Mouse (Mus musculus) embryonic facial prominence, embryonic 10.5 days (tissue): Measurements from ENCODE around the gene Elf5. TPM values are rescaled to one million over a fixed set of nuclear protein-coding genes. Genes with fewer than 3 reads are reported as not detected.

Experiments
- DNase-seq: peaks from one replicate; pipeline ENCODE4 v3.0.0-alpha.2; 2017; ENCODE audit warnings: low spot score
- H3K27ac ChIP-seq: fragments of 300-500 bp; sonication (generic); replicated peaks from 2 replicates; pipeline ENCODE4 v1.5.1; 2016; ENCODE audit warnings: mild to moderate bottlenecking
- H3K27me3 ChIP-seq: fragments of 300-500 bp; sonication (generic); replicated peaks from 2 replicates; pipeline ENCODE4 v1.6.1; 2016; ENCODE audit warnings: low read depth, mild to moderate bottlenecking; ENCODE audit not compliant: poor library complexity, severe bottlenecking
- H3K36me3 ChIP-seq: fragments of 300-500 bp; sonication (generic); replicated peaks from 2 replicates; pipeline ENCODE4 v1.6.1; 2016; ENCODE audit warnings: mild to moderate bottlenecking, moderate library complexity
- H3K4me1 ChIP-seq: fragments of 300-500 bp; sonication (generic); 2 replicates; pipeline ENCODE4 v1.6.1; 2016
- H3K4me3 ChIP-seq: fragments of 300-500 bp; sonication (generic); 2 replicates; pipeline ENCODE4 v1.5.1; 2016; ENCODE audit warnings: mild to moderate bottlenecking, moderate library complexity
- H3K9me3 ChIP-seq: fragments of 300-500 bp; sonication (generic); 2 replicates; pipeline ENCODE4 v1.6.1; 2016; ENCODE audit warnings: mild to moderate bottlenecking
- WGBS: fragments of 180-500 bp; shearing (Covaris S2); methylation state at CpG from one replicate; pipeline ENCODE4 v1.1.7; 2016; 5-methylcytosine and 5-hydroxymethylcytosine counted together
- polyA plus RNA-seq: library from polyadenylated mRNA; unstranded; fragments of >200 nt; fragmentation: Nextera tagmentation; extraction: Ambion mirVana; gene quantifications from 2 replicates; pipeline ENCODE4 v1.2.1, GENCODE M21; 2016

Gene Elf5
- polyA plus RNA-seq, 1 experiment from 2014 or later: 0.24 TPM

DNA sequence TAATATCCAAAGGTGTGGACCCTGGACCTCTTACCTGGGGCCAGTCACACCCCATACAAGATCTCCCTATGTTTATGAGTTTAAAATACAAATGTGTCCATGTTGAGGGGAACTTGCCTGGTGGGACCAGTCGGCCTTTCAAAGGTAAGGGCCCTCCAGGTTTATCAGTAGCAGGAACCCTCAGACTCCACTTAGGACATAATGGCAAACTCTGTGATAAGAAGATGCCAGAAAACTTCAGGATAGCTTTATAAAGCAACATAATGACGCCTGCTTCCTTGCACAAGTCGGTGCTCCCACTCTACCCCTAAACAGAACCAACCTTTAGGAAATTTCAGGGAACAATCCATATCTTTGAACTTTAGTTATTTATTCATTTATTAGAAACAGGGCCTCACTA is 4.3 kb downstream of the Elf5 start:
- 90% methylated on average over 3 of the region's 3 CpGs for WGBS
- Histone ChIP-seq H3K27ac (no peak overlapping the region), H3K9me3 (no peaks in the 10 kb centered on the region), H3K27me3 (0 out of 2 replicates have a peak, but pooled peaks cover 4% of the 10 kb centered on the region), H3K36me3 (no peaks in the 10 kb centered on the region), H3K4me3 (no peak overlapping the region), H3K4me1 (peaks cover 24% of the 10 kb centered on the region)
- no peak for DNase-seq

DNA sequence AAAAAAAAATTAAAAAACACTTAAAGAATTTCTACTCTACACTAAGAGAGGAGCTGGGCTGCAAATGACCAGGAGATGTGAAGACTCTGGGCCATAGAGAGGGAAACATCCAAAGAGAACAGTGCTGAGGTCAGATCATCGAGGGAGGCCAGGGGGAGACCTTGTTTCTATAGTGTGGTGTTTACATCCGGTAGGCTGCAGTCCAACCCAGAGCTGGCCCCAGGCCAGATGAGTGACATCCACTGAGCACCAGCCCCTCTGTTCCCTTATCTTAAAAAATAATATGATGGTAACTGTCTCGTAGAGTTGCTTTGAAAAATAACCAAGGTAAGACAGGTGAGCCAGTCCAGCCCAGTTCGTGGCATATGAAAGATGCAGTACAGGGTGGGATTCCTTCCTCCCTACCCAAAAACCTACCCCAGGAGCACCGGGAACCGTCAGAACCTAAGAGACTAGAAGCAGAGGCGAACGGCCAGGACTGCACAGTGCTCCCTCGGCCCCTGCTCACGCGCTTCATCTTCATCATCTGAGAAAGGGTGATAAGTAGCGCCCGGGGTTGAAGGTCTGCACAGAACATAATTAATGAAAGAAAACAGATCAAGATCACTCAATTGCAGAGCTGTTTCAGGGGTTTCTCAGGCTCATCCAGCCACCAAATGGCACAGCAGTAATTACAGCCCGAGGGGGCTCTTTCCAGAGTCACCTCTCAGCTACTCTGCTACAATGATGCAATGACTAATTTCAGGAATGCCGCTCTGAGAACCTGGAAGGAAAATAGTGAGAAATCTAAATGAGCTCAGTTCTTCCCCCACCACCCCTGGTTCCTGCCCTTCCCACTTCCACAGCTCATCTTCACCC is 9.4 kb downstream of the Elf5 start:
- peaks cover 19% of the 10 kb centered on the region for H3K4me1 ChIP-seq
- H3K27ac ChIP-seq: no peak overlapping the region
- 62% methylated on average over 15 of the region's 15 CpGs for WGBS
- no peaks in the 10 kb centered on the region for H3K9me3 ChIP-seq
- no peaks in the 10 kb centered on the region for H3K36me3 ChIP-seq
- peaks cover 3% of the 10 kb centered on the region for H3K27me3 ChIP-seq
- DNase-seq: no peak
- no peak overlapping the region for H3K4me3 ChIP-seq

DNA sequence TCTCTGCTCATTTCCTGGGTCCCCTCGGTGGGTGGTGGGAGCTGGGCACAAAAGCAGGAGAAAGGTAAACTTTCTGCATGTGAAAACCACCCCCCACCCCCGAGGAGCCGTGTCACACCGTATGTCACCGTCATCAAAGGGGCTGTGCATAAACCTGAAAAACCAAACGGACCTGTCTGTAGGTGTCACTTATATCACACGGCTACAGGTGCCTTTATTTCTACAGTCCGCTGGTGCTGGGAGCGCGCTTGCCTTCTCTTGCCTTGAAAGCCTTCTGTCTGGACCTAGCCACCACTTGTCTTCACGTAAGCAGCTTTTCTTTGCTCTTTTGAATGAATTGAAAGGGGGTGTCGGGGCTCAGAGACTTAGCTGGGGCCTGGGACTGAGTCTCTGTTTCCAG is 12.4 kb downstream of the Elf5 start:
- Histone ChIP-seq H3K9me3 (no peaks in the 10 kb centered on the region), H3K4me3 (peak overlapping the region; percentile 2; the same call in 1 of the 2 replicates), H3K36me3 (no peaks in the 10 kb centered on the region), H3K27ac (no peak overlapping the region), H3K4me1 (peaks cover 27% of the 10 kb centered on the region), H3K27me3 (peaks cover 3% of the 10 kb centered on the region)
- WGBS: 45% methylated on average over 12 of the region's 12 CpGs
- peak; percentile 18 for DNase-seq

DNA sequence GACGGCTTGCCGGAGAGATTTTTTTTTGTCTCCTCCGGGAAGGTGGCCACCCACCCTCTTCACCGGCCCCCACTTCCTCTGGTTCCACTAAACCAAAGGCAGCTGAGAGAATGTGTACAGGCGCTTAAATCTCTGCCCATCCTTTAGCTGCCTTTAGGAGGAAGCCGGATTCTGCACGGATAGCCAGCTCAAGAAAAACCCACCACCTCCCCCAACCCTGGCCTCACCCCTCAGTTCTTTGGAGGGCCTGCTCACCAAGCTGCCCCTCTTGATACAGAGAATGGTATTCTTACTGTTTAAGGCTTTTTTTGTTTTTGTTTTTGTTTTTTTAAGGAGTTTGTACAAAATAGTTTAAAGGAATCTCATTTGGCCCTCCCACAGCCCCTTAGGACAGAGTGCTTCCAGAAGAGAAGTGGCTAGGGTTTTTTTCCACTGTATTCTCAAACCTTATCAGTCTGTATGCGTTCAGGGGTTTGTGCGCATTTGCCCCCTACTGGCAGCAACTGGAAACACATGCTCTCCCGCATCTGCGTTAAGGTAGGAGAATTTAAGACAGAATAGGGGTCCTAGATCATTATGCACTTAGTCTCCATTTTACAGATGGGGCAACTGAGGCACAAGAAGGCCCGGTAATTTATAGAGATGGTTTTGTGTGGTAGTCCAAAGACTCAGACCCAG is 13.0 kb downstream of the Elf5 start:
- Histone ChIP-seq H3K27ac (no peak overlapping the region), H3K9me3 (no peaks in the 10 kb centered on the region), H3K4me1 (peaks cover 27% of the 10 kb centered on the region), H3K36me3 (no peaks in the 10 kb centered on the region), H3K4me3 (peak overlapping the region; percentile 2; the same call in 1 of the 2 replicates), H3K27me3 (peaks cover 3% of the 10 kb centered on the region)
- WGBS: 19% methylated on average over 12 of the region's 12 CpGs
- DNase-seq: peak; percentile 77

DNA sequence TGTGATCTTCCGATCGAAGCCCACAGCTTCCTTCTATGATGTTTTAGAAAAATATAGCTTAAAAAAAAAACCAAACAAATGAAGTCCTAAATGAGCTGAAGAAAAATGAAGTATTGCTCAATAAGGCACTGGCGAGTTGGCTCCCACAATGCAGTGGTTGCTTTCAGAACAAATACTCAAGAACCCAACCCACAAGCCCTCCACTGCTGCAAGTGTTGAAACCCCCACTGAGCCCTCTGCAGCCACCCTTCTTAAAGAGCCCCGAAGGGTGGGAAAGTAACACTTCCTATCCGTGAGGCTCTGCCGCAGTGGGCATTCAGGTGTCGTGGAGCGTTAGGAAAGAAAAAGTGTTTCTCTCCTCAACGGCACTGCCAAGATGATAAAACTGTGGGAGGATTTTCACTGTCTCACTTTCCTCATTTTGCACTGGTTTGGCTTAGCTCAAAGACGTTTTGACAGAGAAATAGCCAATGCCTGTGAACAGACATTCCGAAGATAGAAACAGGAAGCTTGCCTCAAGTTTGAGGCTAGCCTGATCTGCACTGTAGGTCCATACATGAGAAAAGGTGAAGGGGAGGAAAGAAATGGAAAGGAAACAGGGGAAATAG is 14.1 kb downstream of the Elf5 start:
- 86% methylated on average over 11 of the region's 11 CpGs for WGBS
- no peak for DNase-seq
- H3K4me1 ChIP-seq: peaks cover 26% of the 10 kb centered on the region
- H3K36me3 ChIP-seq: no peaks in the 10 kb centered on the region
- H3K27ac ChIP-seq: no peak overlapping the region
- H3K27me3 ChIP-seq: peaks cover 3% of the 10 kb centered on the region
- no peak overlapping the region for H3K4me3 ChIP-seq
- H3K9me3 ChIP-seq: no peaks in the 10 kb centered on the region

DNA sequence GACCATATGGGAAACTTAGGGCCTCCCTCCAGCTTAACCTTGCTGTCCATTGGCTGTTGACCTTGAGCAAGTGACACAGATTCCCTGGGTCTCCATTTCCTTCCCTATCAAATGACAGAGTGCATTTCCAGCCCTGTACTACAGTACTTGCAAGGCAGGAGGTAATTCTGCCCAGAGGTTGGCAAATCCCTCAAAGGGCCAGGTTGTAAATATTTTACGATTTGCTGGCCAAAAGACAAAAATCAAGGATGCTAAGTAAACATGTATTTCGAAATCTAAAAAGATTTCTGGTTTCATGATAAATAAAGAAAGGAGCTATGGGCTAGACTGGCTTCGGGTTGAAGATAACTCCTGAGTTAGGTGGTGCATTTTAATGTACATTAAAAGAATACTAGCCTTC is 16.9 kb downstream of the Elf5 start:
- no peak overlapping the region for H3K27ac ChIP-seq
- no peak for DNase-seq
- H3K4me1 ChIP-seq: peaks cover 22% of the 10 kb centered on the region
- peaks cover 3% of the 10 kb centered on the region for H3K27me3 ChIP-seq
- 89% methylated on average over 3 of the region's 3 CpGs for WGBS
- no peaks in the 10 kb centered on the region for H3K9me3 ChIP-seq
- H3K4me3 ChIP-seq: no peak overlapping the region
- no peaks in the 10 kb centered on the region for H3K36me3 ChIP-seq

DNA sequence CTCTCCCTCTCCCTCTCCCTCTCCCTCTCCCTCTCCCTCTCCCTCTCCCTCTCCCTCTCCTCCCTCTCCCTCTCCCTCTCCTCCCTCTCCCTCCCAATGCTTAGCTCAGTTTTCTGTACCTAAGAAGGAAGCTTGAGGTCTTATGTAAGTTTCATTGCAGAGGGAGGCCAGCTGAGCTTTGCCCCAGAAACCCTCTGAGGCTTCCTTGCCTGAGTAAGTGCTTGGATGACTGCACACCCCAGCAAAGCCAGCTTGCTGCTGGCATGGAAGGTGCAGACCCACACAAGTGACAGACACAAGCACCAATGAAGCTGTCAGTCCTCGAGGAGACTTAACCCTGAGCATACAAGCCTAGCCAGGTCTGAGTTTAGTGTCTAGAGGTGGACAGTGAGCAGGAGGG is 19.2 kb downstream of the Elf5 start:
- H3K4me1 ChIP-seq: peaks cover 13% of the 10 kb centered on the region; the same call in 1 of the 2 replicates
- H3K9me3 ChIP-seq: no peaks in the 10 kb centered on the region
- DNase-seq: no peak
- H3K36me3 ChIP-seq: no peaks in the 10 kb centered on the region
- 51% methylated on average over 1 of the region's 1 CpGs for WGBS
- no peak overlapping the region for H3K27ac ChIP-seq
- H3K27me3 ChIP-seq: no peaks in the 10 kb centered on the region
- no peak overlapping the region for H3K4me3 ChIP-seq

DNA sequence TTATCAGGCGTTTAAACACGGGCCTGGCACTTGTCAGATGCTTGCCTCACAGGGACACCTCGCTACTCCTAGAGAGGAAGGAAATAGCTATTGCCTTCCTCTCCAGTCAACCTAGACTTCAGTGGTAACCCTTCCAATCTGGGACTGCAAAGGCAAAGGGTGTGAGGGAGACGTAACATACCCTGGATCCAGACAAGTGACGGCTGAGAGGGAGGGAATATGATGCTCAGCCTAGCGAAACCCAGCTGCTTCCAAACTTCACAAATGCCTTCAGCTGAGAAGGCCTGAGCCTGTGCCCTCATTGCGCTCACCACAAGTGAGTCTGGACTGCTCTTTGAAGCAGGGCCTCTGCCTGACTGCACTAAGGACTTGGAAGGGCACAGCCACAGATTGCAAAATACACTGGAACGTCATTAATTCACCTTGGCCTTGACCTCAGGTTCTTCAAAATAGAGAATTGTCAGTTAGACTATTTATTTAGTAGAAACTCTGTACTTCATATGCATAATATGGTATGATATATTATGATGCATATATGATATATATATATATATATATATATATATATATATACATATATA is 21.3 kb downstream of the Elf5 start:
- Histone ChIP-seq H3K27me3 (no peaks in the 10 kb centered on the region), H3K4me1 (peaks cover 21% of the 10 kb centered on the region), H3K9me3 (no peaks in the 10 kb centered on the region), H3K36me3 (no peaks in the 10 kb centered on the region), H3K4me3 (no peak overlapping the region), H3K27ac (no peak overlapping the region)
- no peak for DNase-seq
- 73% methylated on average over 8 of the region's 8 CpGs for WGBS

DNA sequence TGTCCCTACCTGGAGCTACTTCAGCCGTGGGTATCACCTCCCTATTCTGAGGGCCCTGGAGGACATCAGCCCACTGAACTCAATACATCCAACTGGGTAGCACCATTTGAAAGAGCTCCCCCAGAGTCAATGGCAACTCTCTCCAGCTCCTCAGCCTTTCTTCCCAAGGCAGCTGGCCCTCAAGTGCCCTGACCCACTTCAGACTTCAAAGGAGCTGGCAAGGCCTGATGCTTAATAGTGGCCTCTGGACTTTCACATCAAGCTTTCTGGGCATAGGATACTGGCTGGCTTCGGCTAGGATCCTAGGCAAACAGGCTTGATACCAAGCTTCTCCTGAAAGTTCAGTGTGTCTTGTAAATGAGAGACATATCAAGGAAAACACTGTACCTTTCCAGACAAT is 23.6 kb downstream of the Elf5 start:
- Histone ChIP-seq H3K4me3 (no peak overlapping the region), H3K4me1 (peaks cover 24% of the 10 kb centered on the region), H3K36me3 (no peaks in the 10 kb centered on the region), H3K9me3 (no peaks in the 10 kb centered on the region), H3K27ac (no peak overlapping the region), H3K27me3 (peaks cover under 1% of the 10 kb centered on the region; the same call in 1 of the 2 replicates)
- DNase-seq: no peak
- WGBS: 81% methylated on average over 2 of the region's 2 CpGs

DNA sequence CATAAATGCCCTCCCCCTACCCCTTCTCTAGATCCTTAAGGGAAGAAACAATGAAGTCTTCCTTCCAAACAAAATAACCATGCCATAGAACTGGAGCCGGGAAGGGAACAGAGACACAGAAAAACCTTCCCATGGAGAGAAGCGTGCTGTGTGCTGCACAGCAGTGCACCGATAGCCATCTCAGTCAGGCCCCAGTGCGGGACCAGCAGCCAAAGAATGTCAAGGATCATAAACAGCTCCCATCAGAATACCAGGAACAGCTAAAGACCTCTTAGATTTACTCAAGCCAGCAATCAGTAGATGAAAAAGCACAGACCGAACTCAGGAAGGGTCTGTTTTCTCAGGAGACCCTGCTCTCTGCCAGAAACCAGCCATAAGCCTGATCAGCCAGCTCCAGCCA is 25.0 kb downstream of the Elf5 start:
- 66% methylated on average over 5 of the region's 5 CpGs for WGBS
- Histone ChIP-seq H3K27me3 (peaks cover 4% of the 10 kb centered on the region; the same call in 1 of the 2 replicates), H3K4me3 (no peak overlapping the region), H3K9me3 (no peaks in the 10 kb centered on the region), H3K4me1 (peaks cover 23% of the 10 kb centered on the region), H3K36me3 (no peaks in the 10 kb centered on the region), H3K27ac (peak overlapping the region; percentile 48)
- DNase-seq: no peak

DNA sequence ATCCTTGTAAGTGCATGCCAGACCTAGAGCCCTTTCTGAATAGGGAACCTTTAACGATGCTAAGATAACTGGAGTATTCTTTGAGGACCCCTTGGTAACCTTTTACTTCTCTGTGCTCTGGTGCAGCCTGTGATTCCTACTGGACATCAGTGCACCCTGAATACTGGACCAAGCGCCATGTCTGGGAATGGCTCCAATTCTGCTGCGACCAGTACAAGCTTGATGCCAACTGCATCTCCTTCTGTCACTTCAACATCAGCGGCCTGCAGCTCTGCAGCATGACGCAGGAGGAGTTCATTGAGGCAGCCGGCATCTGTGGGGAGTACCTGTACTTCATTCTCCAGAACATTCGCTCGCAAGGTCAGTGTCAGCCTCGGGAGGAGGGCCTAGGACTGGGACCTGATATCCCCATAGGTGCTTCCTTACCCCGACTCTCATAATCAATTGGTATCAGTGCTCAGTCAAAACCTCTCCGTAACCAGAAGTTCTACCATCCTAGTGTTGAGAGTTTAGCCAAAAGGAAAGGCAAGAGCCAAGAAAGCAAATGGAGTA is 27.7 kb downstream of the Elf5 start:
- no peak for DNase-seq
- H3K27me3 ChIP-seq: peaks cover 4% of the 10 kb centered on the region; the same call in 1 of the 2 replicates
- 89% methylated on average over 11 of the region's 11 CpGs for WGBS
- no peaks in the 10 kb centered on the region for H3K36me3 ChIP-seq
- no peaks in the 10 kb centered on the region for H3K9me3 ChIP-seq
- peaks cover 19% of the 10 kb centered on the region for H3K4me1 ChIP-seq
- H3K4me3 ChIP-seq: no peak overlapping the region
- no peak overlapping the region for H3K27ac ChIP-seq

DNA sequence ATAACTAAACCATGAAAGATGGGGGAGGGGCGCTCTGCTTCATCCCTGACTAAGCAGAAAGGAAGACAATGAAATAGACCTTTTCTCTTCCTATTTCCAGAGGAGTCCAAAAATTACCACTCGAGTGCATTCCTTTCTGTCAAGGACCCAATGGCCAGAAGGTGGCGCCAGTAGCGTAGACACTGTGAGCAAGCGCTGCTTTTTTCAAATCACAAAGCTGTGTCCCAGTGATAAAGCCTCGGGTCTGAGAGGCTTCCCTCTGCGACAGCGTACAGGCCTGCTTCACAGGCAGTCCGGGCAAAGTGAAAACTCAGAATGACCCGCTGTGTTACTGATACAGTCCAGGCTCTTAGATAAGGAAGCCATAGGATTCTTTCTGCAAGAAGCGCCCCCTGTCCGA is 28.2 kb downstream of the Elf5 start:
- peak; percentile 84 for DNase-seq
- Histone ChIP-seq H3K4me3 (peak overlapping the region; percentile 42), H3K27me3 (peaks cover 4% of the 10 kb centered on the region; the same call in 1 of the 2 replicates), H3K36me3 (no peaks in the 10 kb centered on the region), H3K27ac (peak overlapping the region; percentile 67), H3K4me1 (peaks cover 19% of the 10 kb centered on the region), H3K9me3 (no peaks in the 10 kb centered on the region)
- 5% methylated on average over 12 of the region's 12 CpGs for WGBS
